Mouse (Mus musculus) liver, embryonic 14.5 days (tissue): ENCODE results near the gene Tm2d3.

Experiments used
- CTCF ChIP-seq: IDR thresholded peaks from 2 replicates; pipeline ENCODE4 v1.5.1; 2016; ENCODE audit warnings: antibody characterized with exemption, low read depth, control low read depth
- EP300 ChIP-seq: IDR thresholded peaks from 2 replicates; pipeline ENCODE4 v1.6.1; 2016; ENCODE audit warnings: antibody characterized with exemption, low read depth

- no peak for TF ChIP-seq CTCF
- TF ChIP-seq EP300 = no peak
These were observed 45.0 kb upstream of the Tm2d3 start for GRCm38 (mm10) chr7:65645996-65646395.
